Mouse (Mus musculus) urinary bladder, adult 18-20 months (tissue): Measurements from ENCODE around the gene Tpm1.
A peak's percentile ranks its signal among the peaks of the same experiment; 100 is the strongest.

ENCODE experiments used
- DNase-seq, 2 experiments: peaks; one replicate each; pipeline ENCODE4 v3.0.0; 2022; ENCODE audit warnings: low spot score in 2 of 2, mixed read lengths in 2 of 2

The Tpm1 gene

DNA sequence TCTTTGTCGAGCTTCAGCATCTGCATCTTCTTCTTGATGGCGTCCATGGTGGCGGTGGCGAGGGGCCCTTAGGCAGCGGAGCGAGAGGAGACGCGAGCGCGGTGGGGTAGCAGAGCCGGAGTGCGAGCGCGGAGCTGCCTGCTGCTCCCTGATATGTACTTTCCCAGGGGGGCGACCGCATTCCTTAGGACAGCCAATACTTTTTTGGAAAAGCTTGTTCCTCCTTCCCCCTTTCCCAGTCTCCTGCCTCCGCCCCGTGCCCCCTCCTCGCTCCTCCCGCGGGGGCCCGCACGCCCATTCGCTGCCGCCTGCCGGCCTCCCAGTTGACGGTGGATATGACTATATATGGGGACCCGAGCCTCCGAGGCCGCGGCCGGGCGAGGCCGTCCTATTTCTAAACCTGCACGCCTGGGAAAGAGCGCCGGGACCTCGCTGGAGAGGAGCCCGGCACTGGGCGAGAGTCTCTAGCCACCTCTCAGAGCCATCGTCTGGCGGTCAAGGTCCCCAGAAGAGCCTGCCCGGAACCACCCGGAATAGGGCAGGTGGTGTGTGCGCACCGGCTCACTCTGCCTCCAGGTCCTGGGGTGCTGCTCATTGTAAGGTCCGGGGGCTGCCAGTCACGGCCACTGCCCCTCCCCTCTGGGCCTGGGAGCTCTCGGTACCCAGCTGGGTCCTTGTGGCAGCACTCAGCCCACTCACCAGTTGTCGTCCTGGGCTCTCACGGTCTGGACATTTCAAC, at the start of gene Tpm1:
Gene Tpm1, minus strand, starts transcription at position 321 of the 739 bp plus-strand sequence.
- DNase-seq: peak; percentile 64 to 76

DNA sequence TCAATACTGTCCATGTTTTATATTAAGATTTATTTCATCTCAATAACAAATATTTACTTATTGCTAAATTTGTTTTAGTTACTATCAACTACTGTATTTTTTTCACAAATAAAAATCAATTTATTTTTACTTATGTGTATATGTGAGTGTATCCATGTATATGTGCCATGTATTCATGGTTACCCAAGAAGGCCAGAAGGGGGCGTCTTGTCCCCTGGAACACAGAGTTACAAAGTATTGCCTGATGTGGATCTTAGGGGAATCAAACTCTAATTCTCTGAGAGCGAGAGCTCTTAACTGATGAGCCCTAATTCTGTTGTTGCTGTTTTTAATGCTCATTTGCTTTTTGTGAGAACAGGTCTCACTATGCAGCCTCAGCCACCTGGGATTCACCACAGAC, 45.2 kb upstream of the Tpm1 start:
- no peak for DNase-seq

DNA sequence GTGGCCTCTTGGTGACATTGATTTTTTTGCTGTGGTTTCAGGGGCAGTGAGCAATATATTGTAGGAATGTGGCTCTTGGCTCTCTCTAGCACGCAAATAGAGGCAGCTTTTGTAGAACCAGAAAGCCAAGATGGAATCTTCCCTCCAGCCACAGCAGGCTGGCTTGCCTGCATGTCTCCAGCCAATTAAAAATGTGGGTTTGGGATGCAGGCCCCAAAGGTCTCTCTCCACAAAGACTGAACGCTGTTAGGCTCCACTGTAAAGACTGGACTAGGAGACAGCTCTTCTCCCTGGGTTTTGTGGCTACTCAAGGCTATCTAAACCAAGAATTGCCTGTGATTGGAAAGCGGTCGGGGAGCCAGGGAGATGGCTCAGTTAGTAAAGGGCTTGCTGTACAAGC, 43.0 kb upstream of the Tpm1 start:
- no peak for DNase-seq

- DNase-seq: no peak
Measured at GRCm38 (mm10) chr9:67091598-67091997, 42.4 kb upstream of the Tpm1 start.

GRCm38 (mm10) chr9:67091151-67091550, 41.9 kb upstream of the Tpm1 start:
- DNase-seq: no peak

GRCm38 (mm10) chr9:67090633-67091045, 41.4 kb upstream of the Tpm1 start:
- no peak for DNase-seq

- DNase-seq: no peak
Measured at GRCm38 (mm10) chr9:67089167-67089566, 40.0 kb upstream of the Tpm1 start.

GRCm38 (mm10) chr9:67083801-67084200, 34.6 kb upstream of the Tpm1 start:
- no peak for DNase-seq

DNA sequence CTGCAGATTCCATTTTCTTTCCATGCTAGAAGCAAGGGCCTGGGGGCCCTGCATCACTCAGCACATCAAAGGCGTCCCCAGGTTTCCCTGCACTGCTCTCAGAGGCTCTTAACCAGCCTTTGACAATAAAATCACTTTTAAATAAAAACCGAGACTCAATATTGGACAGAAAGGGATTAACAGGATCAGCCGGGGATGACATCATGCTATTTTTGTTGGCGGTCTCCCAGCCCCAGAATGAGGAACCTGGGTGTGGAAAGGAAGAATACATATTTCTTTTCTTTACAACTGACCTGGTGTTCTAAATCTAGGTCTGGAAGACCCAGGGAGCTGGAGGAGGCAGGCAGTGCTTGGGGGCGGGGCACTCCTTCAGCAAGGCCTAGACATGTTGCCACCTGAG, 32.5 kb upstream of the Tpm1 start:
- DNase-seq: peak in 1 of 2 experiments; percentile 52

DNA sequence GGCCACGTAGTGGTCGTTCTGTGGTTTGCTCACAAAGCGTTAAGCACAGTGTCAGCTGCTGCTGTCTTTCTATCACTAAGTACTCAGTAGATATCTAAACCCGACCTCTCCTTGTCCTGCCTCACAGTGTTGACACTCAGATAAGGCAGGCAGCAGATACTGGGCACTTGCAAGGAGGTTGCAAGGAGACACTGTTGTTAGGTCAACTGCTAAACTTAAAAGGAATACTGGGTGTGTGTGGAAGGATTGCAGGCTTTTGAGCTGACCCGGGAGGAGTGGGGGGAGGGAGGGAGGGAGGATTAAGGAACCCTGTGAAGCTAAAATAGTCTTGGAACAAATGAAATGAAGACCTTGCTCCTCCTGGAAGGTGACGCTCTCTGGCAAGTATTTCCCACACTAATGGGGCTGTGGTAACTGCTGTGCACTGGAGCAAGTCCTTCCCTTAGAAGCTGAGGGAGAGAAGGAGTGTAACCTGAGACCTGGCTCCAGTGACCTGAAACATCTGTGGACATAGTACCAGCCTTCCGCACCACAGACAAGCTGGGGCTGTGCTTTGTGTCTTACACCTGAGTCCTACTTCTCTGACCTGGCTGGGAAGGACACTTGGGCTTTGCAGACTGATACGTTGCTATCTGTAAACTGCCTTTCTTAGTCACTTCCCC, 28.6 kb upstream of the Tpm1 start:
- DNase-seq: no peak

DNA sequence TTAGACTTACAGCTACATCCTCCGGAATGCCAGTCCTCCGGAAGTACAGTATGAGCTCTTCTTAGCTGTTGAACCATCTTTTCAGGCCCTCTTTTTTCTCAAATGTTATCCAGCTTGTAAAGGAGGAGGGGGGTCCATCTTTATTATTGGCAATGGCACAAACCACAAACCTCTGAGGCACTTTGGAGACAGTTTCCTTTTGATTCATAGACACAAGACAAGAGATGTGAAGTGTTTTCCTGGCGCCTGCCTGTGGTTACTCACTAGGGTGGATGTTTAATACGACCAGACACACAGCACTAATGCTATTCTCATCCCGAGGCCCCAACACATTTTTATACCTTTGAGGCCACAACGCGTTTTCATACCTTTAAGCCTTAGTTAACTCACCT, 28.1 kb upstream of the Tpm1 start:
- DNase-seq: no peak

GRCm38 (mm10) chr9:67072182-67072581, 23.0 kb upstream of the Tpm1 start:
- no peak for DNase-seq

DNA sequence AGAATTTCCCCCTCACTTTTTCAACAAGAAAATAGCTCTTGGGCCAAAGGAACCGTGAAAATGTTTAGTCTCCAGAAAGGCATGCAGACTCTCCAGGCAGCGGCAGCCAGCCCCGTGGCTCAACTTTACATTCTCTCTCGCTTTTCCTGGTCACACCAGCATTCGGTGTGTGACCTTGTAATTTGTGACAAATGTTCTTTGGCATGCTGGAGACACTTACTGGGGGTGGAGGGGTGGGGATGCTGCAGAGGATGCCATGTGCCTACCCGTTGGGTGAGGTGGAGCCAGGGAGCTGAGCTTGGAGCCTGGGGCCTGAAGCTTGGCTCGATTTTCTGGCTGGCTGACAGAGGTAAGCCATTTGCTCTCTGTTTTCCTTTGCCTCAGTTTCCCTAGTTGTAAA, 22.4 kb upstream of the Tpm1 start:
- DNase-seq: no peak

DNA sequence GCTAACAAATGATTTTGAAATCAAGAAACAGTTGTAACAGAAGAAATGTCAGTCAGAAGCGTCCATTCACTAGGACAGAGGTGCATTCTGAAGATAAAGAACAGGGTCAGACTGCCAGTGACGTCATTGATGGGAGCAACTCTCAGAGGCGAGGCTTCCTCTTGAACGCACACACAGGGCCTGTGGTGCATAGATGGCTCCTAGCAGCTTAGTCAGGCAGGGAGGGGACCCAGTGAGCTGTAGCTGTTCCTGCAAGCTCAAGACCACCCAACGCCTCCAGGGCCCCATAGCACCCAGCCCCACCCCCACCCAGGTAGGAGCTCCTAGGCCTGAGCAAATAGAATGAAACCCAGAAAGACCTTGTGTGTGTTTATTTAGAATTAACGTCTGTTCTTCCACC, 21.9 kb upstream of the Tpm1 start:
- DNase-seq: no peak

DNA sequence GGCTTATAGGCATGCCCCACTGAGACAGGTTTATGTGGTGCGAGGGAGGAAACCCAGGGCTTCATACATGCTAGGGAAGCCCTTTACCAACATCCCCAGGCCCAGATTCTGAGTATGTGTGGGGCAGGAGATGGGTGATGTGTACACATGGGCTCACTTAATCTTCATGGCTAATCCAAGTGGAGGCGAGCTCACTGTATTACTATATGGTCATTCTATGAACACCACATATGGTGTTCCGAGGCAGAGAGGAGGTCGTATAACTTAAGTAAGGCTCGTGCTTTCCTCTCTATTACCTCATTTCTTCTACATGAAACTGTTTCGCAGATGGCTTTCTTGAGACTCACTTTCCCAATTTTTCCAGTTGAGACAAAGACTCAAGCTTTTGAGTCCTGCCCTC, 17.4 kb upstream of the Tpm1 start:
- DNase-seq: no peak

DNA sequence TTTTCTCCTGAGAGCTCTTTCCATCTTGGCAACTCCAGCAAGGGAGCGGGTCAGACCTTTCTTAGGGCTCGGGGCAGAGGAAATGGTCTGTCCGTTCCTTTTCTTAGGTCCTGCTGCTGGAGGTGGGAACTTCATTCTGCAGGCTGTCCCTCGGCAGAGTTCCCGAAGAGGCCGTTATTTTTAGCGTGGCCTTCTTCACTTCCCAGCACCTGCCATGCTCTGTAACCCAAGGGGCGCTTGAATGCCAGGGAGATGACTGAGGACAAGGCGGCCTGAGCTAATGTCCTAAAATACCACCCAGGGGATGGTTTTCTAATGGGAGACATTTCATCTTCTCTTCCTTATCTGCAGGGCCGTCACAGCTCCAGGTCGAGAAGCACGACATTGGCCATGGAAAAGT, 10.5 kb upstream of the Tpm1 start:
- no peak for DNase-seq

DNA sequence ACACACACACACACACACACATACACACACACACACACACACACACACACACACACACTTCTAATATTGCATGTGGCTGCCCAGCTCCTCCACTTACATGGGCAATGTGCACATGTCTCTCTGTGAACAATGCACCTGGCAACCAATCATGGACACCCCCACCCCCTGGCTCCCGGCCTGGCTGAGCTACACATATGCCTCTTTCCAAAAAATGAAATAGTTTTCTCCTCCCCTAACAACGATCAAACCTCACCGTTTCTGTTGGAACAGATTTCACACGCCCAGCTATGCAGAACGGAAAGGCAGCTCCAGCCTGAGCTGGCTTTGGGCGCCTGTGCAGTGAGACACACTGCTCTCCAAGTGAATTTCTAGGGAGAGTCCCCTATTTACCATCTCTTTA, 9.2 kb upstream of the Tpm1 start:
- no peak for DNase-seq

GRCm38 (mm10) chr9:67050736-67051337, 1.6 kb upstream of the Tpm1 start:
- DNase-seq: no peak

DNA sequence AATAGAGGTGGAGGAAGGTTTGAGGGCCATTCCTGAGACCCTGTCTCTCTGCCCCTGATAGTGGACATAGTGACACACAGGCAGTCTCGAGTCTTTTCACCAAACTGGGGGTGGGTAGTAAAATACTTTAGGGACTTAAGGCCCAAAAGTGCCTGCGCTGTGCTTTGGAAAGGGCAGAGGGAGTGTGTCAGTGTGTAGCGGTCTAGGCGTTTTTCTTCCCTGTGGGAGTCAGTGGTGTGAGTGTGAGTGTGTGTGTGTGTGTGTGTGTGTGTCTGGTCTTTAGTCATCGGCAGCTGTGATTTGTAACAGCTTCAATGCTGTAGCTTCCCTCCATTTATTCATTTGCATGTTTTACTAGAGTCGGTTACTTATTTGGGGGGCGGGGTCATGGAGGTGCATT, 630 bp upstream of the Tpm1 start:
- no peak for DNase-seq

DNA sequence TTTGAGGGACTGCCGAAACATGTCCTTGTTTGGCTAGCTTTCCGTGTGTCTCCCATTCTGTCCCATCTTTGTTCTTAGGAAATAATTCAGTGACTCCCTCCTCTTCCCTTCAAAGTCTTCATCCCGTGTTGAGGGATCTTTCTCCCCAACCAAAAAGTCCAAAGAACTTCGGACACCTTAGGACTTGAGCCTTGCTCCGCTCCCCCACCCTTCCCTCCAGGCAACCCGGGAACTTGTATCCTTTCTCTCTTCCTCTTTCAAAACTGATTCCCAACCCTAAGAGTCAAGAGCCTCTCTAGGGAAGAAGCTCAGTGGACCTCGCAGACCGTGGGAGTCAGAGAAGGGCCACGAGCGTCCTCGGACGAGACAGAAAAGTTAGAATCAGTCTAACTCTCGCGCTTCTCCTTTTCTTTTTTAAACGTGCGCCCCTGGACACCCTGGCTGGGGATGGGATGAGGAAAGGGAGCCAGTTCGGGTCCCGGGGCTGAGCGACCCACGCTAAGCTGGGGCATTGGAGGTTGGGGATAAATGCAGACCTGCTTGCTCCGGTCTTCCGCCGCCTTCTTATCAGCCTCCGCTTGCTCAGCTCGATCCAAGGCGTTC, 622 bp downstream of the Tpm1 start:
- peak in 1 of 2 experiments; percentile 39 for DNase-seq

DNA sequence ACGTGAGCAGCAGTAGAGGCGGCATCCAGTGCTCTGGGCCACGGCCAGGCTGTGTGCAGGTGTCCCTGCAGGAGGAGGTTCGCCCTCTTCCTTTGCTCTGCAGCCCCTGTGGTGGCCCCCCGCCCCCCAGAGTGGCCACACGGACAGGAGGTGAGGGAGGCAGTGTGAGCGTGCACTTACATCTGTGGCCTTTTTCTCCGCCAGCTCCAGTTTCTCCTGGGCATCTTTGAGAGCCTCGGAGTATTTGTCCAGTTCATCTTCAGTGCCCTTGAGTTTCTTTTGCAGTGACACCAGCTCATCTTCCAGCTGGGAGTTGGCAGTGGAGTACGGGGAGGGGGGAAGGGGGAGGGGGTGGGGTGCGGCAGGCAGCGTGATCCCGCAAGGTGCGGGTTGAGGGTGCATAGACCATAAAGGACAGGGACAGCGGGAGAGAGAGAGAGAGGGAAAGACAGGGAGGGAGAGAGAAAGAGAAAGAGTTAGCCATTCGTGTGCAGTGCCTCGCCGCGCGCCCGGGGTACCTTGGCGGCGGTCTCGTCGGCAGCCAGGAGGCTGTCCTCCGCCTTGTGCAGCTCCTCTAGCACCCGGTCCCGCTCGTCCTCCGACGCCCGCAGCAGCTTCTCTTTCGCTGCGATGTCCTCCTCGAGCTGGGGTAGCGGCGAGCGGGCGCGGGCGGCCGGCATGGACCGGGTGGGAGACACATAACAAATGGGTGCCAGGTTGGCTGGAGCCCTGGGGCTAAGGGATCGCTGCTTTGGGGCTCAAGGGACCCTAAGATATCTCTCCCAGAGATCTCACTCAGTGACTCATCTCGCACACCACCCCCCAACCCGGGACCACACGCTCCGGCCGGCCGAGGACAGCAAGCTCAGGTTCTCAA, 1.4 kb downstream of the Tpm1 start:
- peak in 1 of 2 experiments; percentile 42 for DNase-seq
